Mouse (Mus musculus): ENCODE measurements at regions not wholly inside any gene's neighbourhood (a gene's known extent, or its start where the extent isn't known, plus 50 kb on each side); places are given as distances from the start of the nearest gene placed in this dataset.
A peak's percentile ranks its signal among the peaks of the same experiment; 100 is the strongest.

DNA sequence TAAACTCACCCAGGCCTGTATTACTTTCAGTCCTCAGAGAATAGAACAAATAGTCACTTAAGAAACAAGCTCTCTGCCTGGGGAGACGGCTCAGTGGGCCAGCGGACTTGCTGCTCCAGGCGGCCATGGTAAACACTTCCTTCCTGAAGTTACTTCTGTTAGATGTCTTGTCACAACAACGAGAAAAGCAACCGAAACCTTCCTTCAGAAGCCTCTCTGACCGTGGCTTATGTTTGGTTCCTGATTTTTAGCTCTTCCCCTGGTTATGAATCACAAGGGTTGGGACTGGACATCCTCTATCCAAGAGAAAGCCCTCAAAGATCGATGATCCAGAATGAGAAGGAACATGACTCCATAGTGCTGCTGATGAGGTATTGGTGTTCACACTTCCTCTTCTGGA is 73.5 kb downstream of the Dyrk2 start:
- 71% methylated on average over 7 of the region's 7 CpGs for WGBS
- DNase-seq (ENCODE audit: low spot score) (no peak), ATAC-seq (ENCODE audit: low FRiP score, low TSS enrichment) (no peak)
- Histone ChIP-seq H3K27ac (replicated peaks) (no peak overlapping the region), H3K4me1 (replicated peaks; ENCODE audit: control insufficient read depth, insufficient read depth) (no peaks in the 10 kb centered on the region), H3K9ac (ENCODE audit: low read length) (no peak overlapping the region), H3K4me2 (replicated peaks; ENCODE audit: low read depth) (no peak overlapping the region), H3K27me3 (ENCODE audit: control insufficient read depth, insufficient read depth, low read length) (no peaks in the 10 kb centered on the region), H3K4me3 (ENCODE audit: low read depth, low read length) (no peak overlapping the region), H3K9me3 (ENCODE audit: control insufficient read depth, low read length) (no peaks in the 10 kb centered on the region), H3K36me3 (ENCODE audit: control insufficient read depth, insufficient read depth, low read length) (no peaks in the 10 kb centered on the region)
- no peak for TF ChIP-seq CTCF (IDR thresholded peaks at IDR 0.05; ENCODE audit: low read depth)

DNA sequence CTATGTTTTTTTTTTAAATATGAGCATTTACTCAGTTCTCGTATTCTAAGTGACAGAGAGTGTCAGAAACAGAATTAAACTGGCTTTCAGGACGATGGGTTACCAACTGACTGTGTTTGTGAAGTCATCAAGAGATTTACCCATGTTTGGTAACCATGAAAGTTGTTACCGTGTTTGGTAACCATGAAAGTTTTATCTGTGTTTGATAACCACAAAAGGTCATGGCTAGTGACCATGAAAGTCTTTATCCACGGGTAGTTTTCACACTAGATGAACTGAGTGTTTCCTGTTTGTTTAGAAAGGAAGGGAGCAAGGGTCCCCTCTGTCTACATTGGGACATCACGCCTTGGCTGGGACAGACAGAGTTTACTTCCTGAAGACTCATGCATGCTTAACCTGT is 72.8 kb downstream of the Dyrk2 start:
- H3K4me3 ChIP-seq (ENCODE audit: low read depth, low read length): no peak overlapping the region
- peak; percentile 53; the same call in 1 of the 2 replicates for ATAC-seq (ENCODE audit: low FRiP score, low TSS enrichment)
- TF ChIP-seq EP300 (optimal IDR thresholded peaks at IDR 0.05): no peak
- no peak for TF ChIP-seq CTCF (IDR thresholded peaks at IDR 0.05; ENCODE audit: low read depth)
- no peaks in the 10 kb centered on the region for H3K36me3 ChIP-seq (ENCODE audit: control insufficient read depth, insufficient read depth, low read length)
- H3K4me1 ChIP-seq (replicated peaks; ENCODE audit: control insufficient read depth, insufficient read depth): no peaks in the 10 kb centered on the region
- H3K27ac ChIP-seq (replicated peaks): no peak overlapping the region
- no peak for DNase-seq (ENCODE audit: low spot score)
- H3K9me3 ChIP-seq (ENCODE audit: control insufficient read depth, low read length): no peaks in the 10 kb centered on the region
- WGBS: 61% methylated on average over 5 of the region's 5 CpGs
- no peak overlapping the region for H3K4me2 ChIP-seq (replicated peaks; ENCODE audit: low read depth)
- H3K27me3 ChIP-seq (ENCODE audit: control insufficient read depth, insufficient read depth, low read length): no peaks in the 10 kb centered on the region
- H3K9ac ChIP-seq (ENCODE audit: low read length): no peak overlapping the region

DNA sequence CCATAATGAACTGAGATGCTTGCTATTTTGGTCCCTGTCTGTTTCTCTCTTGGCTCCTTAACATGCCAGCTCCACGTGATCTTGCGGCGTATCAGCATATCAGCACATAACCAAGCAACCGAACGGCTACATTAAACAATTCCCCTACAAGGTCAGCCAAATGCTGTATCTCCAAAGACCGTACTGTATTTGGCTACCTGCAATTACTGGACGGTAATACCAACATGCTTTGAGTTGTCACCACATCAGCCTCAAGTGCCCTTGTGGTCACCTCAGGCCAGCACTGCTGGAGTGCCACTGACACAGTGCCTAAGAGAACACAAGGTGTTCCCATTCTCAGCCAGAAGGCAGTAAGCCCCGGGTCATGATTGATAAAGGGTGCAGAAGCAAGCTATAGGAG is 70.2 kb downstream of the Dyrk2 start:
- DNase-seq (ENCODE audit: low spot score) (no peak), ATAC-seq (ENCODE audit: low FRiP score, low TSS enrichment) (no peak)
- WGBS: 76% methylated on average over 8 of the region's 8 CpGs
- H3K36me3 ChIP-seq (ENCODE audit: control insufficient read depth, insufficient read depth, low read length): no peaks in the 10 kb centered on the region
- H3K9me3 ChIP-seq (ENCODE audit: control insufficient read depth, low read length): no peaks in the 10 kb centered on the region
- no peak overlapping the region for H3K4me3 ChIP-seq (ENCODE audit: low read depth, low read length)
- no peak overlapping the region for H3K9ac ChIP-seq (ENCODE audit: low read length)
- H3K27ac ChIP-seq (replicated peaks): no peak overlapping the region
- no peak for TF ChIP-seq EP300 (optimal IDR thresholded peaks at IDR 0.05)
- no peaks in the 10 kb centered on the region; the same call in 1 of the 2 replicates for H3K4me1 ChIP-seq (replicated peaks; ENCODE audit: control insufficient read depth, insufficient read depth)
- H3K4me2 ChIP-seq (replicated peaks; ENCODE audit: low read depth): no peak overlapping the region
- no peaks in the 10 kb centered on the region for H3K27me3 ChIP-seq (ENCODE audit: control insufficient read depth, insufficient read depth, low read length)

DNA sequence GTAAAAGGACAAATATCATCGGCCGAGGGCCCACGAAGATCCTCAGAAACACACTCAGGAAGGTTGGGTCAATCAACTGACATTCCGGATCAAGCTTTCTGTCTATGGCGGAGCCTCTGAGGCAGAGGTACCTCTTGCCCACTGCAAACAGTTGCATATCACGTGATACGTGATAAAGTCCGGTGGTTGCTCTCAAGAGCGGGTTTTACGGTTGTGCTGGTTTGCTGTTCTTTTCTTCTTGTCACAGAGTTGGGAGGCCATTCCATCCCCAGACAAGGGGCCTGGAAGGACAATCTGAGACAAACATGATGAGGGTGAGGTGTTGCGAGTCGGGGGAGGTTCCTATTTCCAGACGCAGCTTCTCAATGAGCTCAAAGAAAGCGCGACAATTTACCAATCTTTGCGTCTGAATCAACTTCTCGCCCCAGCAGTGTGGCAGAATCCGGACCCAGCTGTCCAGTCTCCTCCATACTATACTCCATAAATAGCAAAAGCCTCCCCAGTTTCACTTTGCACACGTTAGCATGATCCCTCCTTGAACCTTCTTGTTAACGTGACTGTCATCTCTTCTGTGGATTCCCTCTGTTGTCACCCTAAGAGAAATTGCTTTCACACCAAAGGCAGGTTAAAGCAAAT is 66.0 kb downstream of the Dyrk2 start:
- Histone ChIP-seq H3K27me3 (ENCODE audit: control insufficient read depth, insufficient read depth, low read length) (no peaks in the 10 kb centered on the region), H3K4me3 (ENCODE audit: low read depth, low read length) (peak overlapping the region; percentile 2; the same call in 1 of the 2 replicates), H3K27ac (replicated peaks) (peak overlapping the region; percentile 84), H3K4me2 (replicated peaks; ENCODE audit: low read depth) (peak overlapping the region; percentile 31), H3K4me1 (replicated peaks; ENCODE audit: control insufficient read depth, insufficient read depth) (no peaks in the 10 kb centered on the region; the same call in 1 of the 2 replicates), H3K36me3 (ENCODE audit: control insufficient read depth, insufficient read depth, low read length) (no peaks in the 10 kb centered on the region), H3K9me3 (ENCODE audit: control insufficient read depth, low read length) (no peaks in the 10 kb centered on the region), H3K9ac (ENCODE audit: low read length) (no peak overlapping the region)
- no peak for TF ChIP-seq CTCF (IDR thresholded peaks at IDR 0.05; ENCODE audit: low read depth)
- TF ChIP-seq EP300 (optimal IDR thresholded peaks at IDR 0.05): no peak
- ATAC-seq (ENCODE audit: low FRiP score, low TSS enrichment): peak; percentile 69
- 58% methylated on average over 20 of the region's 20 CpGs for WGBS
- peak; percentile 60 for DNase-seq (ENCODE audit: low spot score)

DNA sequence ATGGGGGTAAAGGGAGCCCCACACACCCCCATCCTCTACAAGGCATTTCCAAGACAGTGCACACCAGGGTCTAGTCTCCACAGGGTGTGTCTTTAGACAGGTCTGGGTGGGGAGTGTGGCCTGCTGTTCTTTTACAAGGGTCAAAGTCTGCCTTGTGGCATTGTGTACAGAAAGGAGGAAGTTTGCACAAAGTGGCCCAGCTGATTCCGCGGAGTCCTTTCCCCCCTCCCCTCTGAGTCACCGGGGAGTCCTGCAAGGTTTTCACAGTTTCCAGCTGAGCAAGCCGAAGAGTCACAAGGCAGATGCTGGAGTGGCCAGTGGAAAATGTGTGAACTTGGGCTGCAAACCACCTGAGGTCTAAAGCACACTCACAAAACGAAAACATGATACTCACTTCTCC is 65.4 kb downstream of the Dyrk2 start:
- DNase-seq (ENCODE audit: low spot score): peak; percentile 92
- no peak overlapping the region for H3K4me3 ChIP-seq (ENCODE audit: low read depth, low read length)
- 18% methylated on average over 5 of the region's 5 CpGs for WGBS
- H3K4me1 ChIP-seq (replicated peaks; ENCODE audit: control insufficient read depth, insufficient read depth): no peaks in the 10 kb centered on the region; the same call in 1 of the 2 replicates
- H3K9ac ChIP-seq (ENCODE audit: low read length): no peak overlapping the region
- no peaks in the 10 kb centered on the region for H3K36me3 ChIP-seq (ENCODE audit: control insufficient read depth, insufficient read depth, low read length)
- H3K27ac ChIP-seq (replicated peaks): peak overlapping the region; percentile 84
- no peak for TF ChIP-seq EP300 (optimal IDR thresholded peaks at IDR 0.05)
- no peak for TF ChIP-seq CTCF (IDR thresholded peaks at IDR 0.05; ENCODE audit: low read depth)
- H3K4me2 ChIP-seq (replicated peaks; ENCODE audit: low read depth): peak overlapping the region; percentile 31
- ATAC-seq (ENCODE audit: low FRiP score, low TSS enrichment): peak; percentile 98
- no peaks in the 10 kb centered on the region for H3K9me3 ChIP-seq (ENCODE audit: control insufficient read depth, low read length)
- H3K27me3 ChIP-seq (ENCODE audit: control insufficient read depth, insufficient read depth, low read length): no peaks in the 10 kb centered on the region

Measured in stomach, postnatal 0 days (tissue).